In genomic region chr13:90011129-90011528, GRCm38 (mm10) we compare ENCODE assay signal across 22 mouse cellular contexts.
DNase-seq lines count a peak whose midpoint lies in the region; ATAC-seq and TF ChIP-seq lines count a peak whose summit lies in the region.
"Had no signal": no experiment of that assay in that cellular context is flagged by ENCODE, and none has a peak within 500 bp of the region (broad histone marks: within the 10 kb centered on the region; RNA-seq: fewer than 3 reads in every experiment).

No protein-coding gene starts in this region.

- no peak for TF ChIP-seq CTCF in lung, postnatal 0 days (IDR thresholded peaks at IDR 0.05)
- no peak for TF ChIP-seq CTCF in lung, adult 2 months (IDR thresholded peaks at IDR 0.05; ENCODE audit: insufficient read depth, low read length)
- no peak for TF ChIP-seq CTCF in forebrain, postnatal 0 days (IDR thresholded peaks at IDR 0.05; ENCODE audit: low read depth)

- H3K9me3 ChIP-seq in lung, postnatal 0 days (ENCODE audit: low read length): no peaks in the 10 kb centered on the region
- no peaks in the 10 kb centered on the region; the same call in 1 of the 2 replicates for H3K9me3 ChIP-seq in forebrain, postnatal 0 days (ENCODE audit: low read length)
- H3K9me3 ChIP-seq in kidney, embryonic 16.5 days (ENCODE audit: low read length): no peaks in the 10 kb centered on the region
- H3K9me3 ChIP-seq: embryonic facial prominence, embryonic 10.5 days; hindbrain, embryonic 13.5 days; limb, embryonic 12.5 days; midbrain, embryonic 10.5 days had no signal

- H3K4me3 ChIP-seq in lung, postnatal 0 days (ENCODE audit: low read depth, low read length): no peak overlapping the region
- no peak overlapping the region for H3K4me3 ChIP-seq in lung, adult 2 months (replicated peaks; ENCODE audit: extremely low read depth, low read depth, low read length)
- H3K4me3 ChIP-seq in forebrain, postnatal 0 days (ENCODE audit: low read depth, low read length): no peak overlapping the region
- no peak overlapping the region for H3K4me3 ChIP-seq in kidney, embryonic 16.5 days (ENCODE audit: low read length)
- H3K4me3 ChIP-seq: embryonic facial prominence, embryonic 10.5 days; gastrocnemius, adult 2 months; hindbrain, embryonic 13.5 days; layer of hippocampus, adult 2 months; left cerebral cortex, adult 2 months; limb, embryonic 12.5 days; midbrain, embryonic 10.5 days; myocyte had no signal

- 58% methylated on average over 8 of the region's 8 CpGs for WGBS in lung, postnatal 0 days
- 45% methylated on average over 8 of the region's 8 CpGs for WGBS in lung, adult 2 months
- 55% methylated on average over 8 of the region's 8 CpGs for WGBS in forebrain, postnatal 0 days
- 79% methylated on average over 8 of the region's 8 CpGs for WGBS in kidney, embryonic 16.5 days

- H3K4me1 ChIP-seq in lung, postnatal 0 days (ENCODE audit: insufficient read depth, low read depth, low read length): no peaks in the 10 kb centered on the region
- peaks cover 2% of the 10 kb centered on the region; the same call in 1 of the 2 replicates for H3K4me1 ChIP-seq in lung, adult 2 months (ENCODE audit: control insufficient read depth, insufficient read depth, low read length)
- no peaks in the 10 kb centered on the region for H3K4me1 ChIP-seq in forebrain, postnatal 0 days (ENCODE audit: insufficient read depth)
- no peaks in the 10 kb centered on the region for H3K4me1 ChIP-seq in kidney, embryonic 16.5 days (ENCODE audit: insufficient read depth, low read length)
- H3K4me1 ChIP-seq: hindbrain, embryonic 13.5 days; limb, embryonic 12.5 days had no signal

- ATAC-seq in lung, postnatal 0 days: no peak
- peak; percentile 55; the same call in 1 of the 2 replicates for ATAC-seq in forebrain, postnatal 0 days
- ATAC-seq in kidney, embryonic 16.5 days (ENCODE audit: low FRiP score, low TSS enrichment): no peak
- ATAC-seq: CD4-positive, CD25-positive, alpha-beta regulatory T cell, adult 4 months had no signal

- no peak overlapping the region for H3K27ac ChIP-seq in lung, postnatal 0 days (ENCODE audit: low read length)
- no peak overlapping the region for H3K27ac ChIP-seq in forebrain, postnatal 0 days (ENCODE audit: low read depth, low read length)
- H3K27ac ChIP-seq in kidney, embryonic 16.5 days (ENCODE audit: low read length): no peak overlapping the region
- H3K27ac ChIP-seq: embryonic facial prominence, embryonic 10.5 days; gastrocnemius, adult 2 months; hindbrain, embryonic 13.5 days; layer of hippocampus, adult 2 months; left cerebral cortex, adult 2 months; limb, embryonic 12.5 days; liver, embryonic 14.5 days; midbrain, embryonic 10.5 days had no signal

- intact Hi-C loops in heart, postnatal 36 days (cut with DNase I): no loop called here
- intact Hi-C loops in heart, postnatal 10 days (cut with DNase I): no loop called here

- no peak for TF ChIP-seq EP300 in lung, postnatal 0 days (IDR thresholded peaks at IDR 0.05)

- H3K27me3 ChIP-seq in lung, postnatal 0 days (replicated peaks; ENCODE audit: insufficient read depth, low read length): no peaks in the 10 kb centered on the region
- no peaks in the 10 kb centered on the region for H3K27me3 ChIP-seq in forebrain, postnatal 0 days (ENCODE audit: insufficient read depth, low read length)
- no peaks in the 10 kb centered on the region for H3K27me3 ChIP-seq in kidney, embryonic 16.5 days (ENCODE audit: insufficient read depth, low read length)
- H3K27me3 ChIP-seq: hindbrain, embryonic 13.5 days; limb, embryonic 12.5 days had no signal

- H3K9ac ChIP-seq in lung, postnatal 0 days (replicated peaks; ENCODE audit: low read depth): no peak overlapping the region
- no peak overlapping the region for H3K9ac ChIP-seq in forebrain, postnatal 0 days
- H3K9ac ChIP-seq in kidney, embryonic 16.5 days (replicated peaks; ENCODE audit: low read length): no peak overlapping the region
- H3K9ac ChIP-seq: hindbrain, embryonic 13.5 days; limb, embryonic 12.5 days; liver, embryonic 14.5 days had no signal

- H3K36me3 ChIP-seq in lung, postnatal 0 days (ENCODE audit: insufficient read depth, low read length): no peaks in the 10 kb centered on the region
- no peaks in the 10 kb centered on the region for H3K36me3 ChIP-seq in forebrain, postnatal 0 days (ENCODE audit: insufficient read depth)
- no peaks in the 10 kb centered on the region for H3K36me3 ChIP-seq in kidney, embryonic 16.5 days (ENCODE audit: insufficient read depth, low read length)
- H3K36me3 ChIP-seq: embryonic facial prominence, embryonic 10.5 days; hindbrain, embryonic 13.5 days; limb, embryonic 12.5 days; midbrain, embryonic 10.5 days had no signal

- DNase-seq in heart, adult 18-20 months: peak; percentile 13 to 23
- no peak for DNase-seq in heart, postnatal 36 days
- DNase-seq in lung, postnatal 0 days (ENCODE audit: low spot score): peak; percentile 7
- no peak for DNase-seq in lung, adult 2 months
- peak; percentile 16 for DNase-seq in forebrain, postnatal 0 days
- peak; percentile 12 to 23 for DNase-seq in heart, postnatal 10 days
- DNase-seq in kidney, adult 18-20 months: no peak
- DNase-seq: adrenal gland, postnatal 25 days; cerebellum, postnatal 36 days; gastrocnemius, adult 2 months; kidney, adult 8-10 months; thymus, postnatal 25 days had no signal

- TF ChIP-seq POLR2A in lung, adult 2 months (IDR thresholded peaks at IDR 0.05; ENCODE audit: borderline replicate concordance, extremely low read depth, low read depth, low read length): no peak

- H3K4me2 ChIP-seq in lung, postnatal 0 days (replicated peaks; ENCODE audit: low read depth, low read length): no peak overlapping the region
- no peak overlapping the region for H3K4me2 ChIP-seq in forebrain, postnatal 0 days (ENCODE audit: low read depth)
- no peak overlapping the region for H3K4me2 ChIP-seq in kidney, embryonic 16.5 days (replicated peaks; ENCODE audit: low read depth, low read length)
- H3K4me2 ChIP-seq: hindbrain, embryonic 13.5 days; limb, embryonic 12.5 days had no signal

Comparison
In these comparisons a context has a peak if more than half of its experiments do, and no peak if none do; other contexts are left out.
1. DNase-seq: peak in heart, adult 18-20 months (2 of 2), lung, postnatal 0 days (single experiment), forebrain, postnatal 0 days (single experiment) and heart, postnatal 10 days (2 of 2); none in heart, postnatal 36 days (0 of 2), lung, adult 2 months (single experiment) and kidney, adult 18-20 months (single experiment).